Mouse (Mus musculus) erythroblast, adult 5-6 weeks (primary cell): Measurements from ENCODE around the gene Lyrm7. TPM values are rescaled to one million over a fixed set of nuclear protein-coding genes. Genes with fewer than 3 reads are reported as not detected.
A peak's percentile ranks its signal among the peaks of the same experiment; 100 is the strongest.
"Not testable (repeated sequence)": the region's sequence is repeated elsewhere in the genome, so short reads cannot be mapped to it uniquely, and the experiment has no call there.

Experiments used
- ATAC-seq: replicated peaks from 2 replicates; pipeline ENCODE4 v1.8.0; 2016; ENCODE audit warnings: moderate number of reproducible peaks, mild to moderate bottlenecking, moderate TSS enrichment, inconsistent platforms; ENCODE audit not compliant: poor library complexity, low FRiP score, severe bottlenecking
- total RNA-seq, 2 experiments: library from RNA; stranded (forward) in 1 of 2; stranded (reverse) in 1 of 2; fragments of 150-400 nt in 1 of 2; fragments of 200-764, 138-1000 nt in 1 of 2; gene quantifications; 2 replicates each; pipeline versions ENCODE4 v1.2.3 to v1.2.4; 2015 to 2017; ENCODE audit warnings: low replicate concordance in 2 of 2

Gene Lyrm7
- total RNA-seq, 2 experiments from 2014 or later = 1.3 to 1.9 TPM

- no peak for ATAC-seq
These were observed 1.2 kb downstream of the Lyrm7 start for GRCm38 (mm10) chr11:54859322-54860165.

DNA sequence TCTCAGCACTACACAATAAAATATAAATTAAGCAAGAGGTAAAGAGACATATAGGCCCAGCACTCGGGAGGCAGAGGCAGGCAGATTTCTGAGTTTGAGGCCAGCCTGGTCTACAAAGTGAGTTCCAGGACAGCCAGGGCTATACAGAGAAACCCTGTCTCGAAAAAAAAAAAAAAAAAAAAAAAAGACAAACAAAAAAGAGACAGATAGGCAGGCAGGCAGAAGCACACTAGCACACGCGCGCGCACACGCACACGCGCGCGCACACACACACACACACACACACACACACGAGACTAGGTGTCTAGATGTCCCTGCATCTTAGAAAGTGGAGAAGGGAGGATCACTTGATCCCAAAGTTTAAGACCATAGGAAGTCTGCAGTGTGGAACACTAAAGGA lies 1.8 kb downstream of the Lyrm7 start:
- not testable (repeated sequence) for ATAC-seq

- ATAC-seq = no peak
These were observed 9.1 kb downstream of the Lyrm7 start for GRCm38 (mm10) chr11:54851656-54852055.

DNA sequence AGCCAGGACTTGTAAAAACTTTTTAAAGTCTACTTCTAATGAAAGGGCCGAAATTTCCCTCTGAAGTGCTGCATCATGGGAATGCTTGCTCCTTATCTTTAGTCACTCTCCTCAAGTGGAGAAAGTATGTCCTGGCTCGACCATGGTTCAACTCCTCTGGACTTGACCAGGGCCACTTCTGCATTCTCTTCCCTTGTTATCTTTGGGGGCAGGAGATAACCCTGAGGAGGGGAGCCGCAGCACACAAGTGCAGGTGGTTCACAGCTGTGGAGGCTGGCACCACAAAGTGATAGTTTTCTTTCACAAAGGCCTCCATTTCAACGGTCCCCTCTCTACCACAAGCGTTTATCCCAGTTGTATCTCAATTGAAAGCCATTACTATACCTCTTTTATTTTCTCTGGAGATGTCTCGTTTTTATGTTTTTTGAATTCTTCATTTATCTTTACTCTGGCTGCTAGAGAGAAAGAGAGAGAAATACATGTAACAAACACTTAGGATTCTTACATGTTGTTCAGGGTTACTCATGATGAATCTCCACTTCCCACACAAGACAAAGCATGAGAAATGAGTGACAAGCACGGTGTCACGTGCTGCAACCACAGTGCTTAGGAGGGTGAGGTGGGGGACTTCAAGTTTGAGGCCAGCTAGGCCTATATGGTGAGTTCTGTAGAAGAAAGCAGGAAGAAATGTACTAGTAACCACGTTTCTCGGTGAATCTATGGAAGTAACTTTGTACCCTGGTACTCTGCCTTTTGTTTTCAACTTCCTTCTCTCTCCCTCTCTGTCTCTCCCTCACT lies 10.6 kb downstream of the Lyrm7 start:
- no peak for ATAC-seq

- ATAC-seq = no peak
These were observed 15.0 kb downstream of the Lyrm7 start for GRCm38 (mm10) chr11:54845470-54846442.

- ATAC-seq = no peak
These were observed 15.8 kb downstream of the Lyrm7 start for GRCm38 (mm10) chr11:54844959-54845358.

DNA sequence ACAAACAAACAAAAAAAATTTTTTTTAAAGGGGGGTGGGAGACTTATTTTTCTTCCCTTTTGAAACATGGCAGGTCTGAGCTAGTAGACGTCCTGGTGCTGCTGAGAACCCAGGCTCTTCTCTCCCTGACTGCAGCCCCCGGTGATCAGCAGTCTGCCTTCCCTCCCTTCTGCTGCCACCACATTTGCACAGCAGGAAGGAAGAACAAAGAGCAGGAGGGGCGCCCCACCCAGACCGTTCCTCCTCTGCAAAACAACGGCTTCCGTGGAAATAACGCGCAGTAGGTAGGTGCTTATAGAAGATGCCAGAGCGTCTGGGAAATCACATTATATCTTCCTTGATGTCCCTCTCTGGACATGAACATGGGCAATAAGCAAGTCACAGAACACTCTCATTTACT lies 16.3 kb downstream of the Lyrm7 start:
- no peak for ATAC-seq

GRCm38 (mm10) chr11:54840891-54841290 lies 19.8 kb downstream of the Lyrm7 start:
- ATAC-seq = no peak

DNA sequence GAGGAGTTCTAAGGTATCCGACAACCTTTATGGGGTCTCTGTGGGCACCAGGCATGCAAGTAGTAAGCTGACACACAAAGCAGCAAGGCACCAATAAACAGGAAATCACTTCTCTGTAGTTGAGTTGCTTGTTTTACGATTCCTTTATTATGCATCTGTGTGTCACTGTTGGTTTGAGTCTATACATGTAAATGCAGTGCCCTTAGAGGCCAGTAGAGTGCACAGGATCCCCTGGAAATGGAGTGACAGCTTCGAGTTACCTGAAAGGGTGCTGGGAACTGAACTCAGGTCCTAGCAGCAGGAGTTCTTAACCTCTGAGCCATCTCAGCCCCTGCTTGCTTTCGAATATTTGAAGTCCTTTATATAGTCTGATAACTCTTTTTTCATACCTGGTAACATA lies 21.0 kb downstream of the Lyrm7 start:
- ATAC-seq = no peak

DNA sequence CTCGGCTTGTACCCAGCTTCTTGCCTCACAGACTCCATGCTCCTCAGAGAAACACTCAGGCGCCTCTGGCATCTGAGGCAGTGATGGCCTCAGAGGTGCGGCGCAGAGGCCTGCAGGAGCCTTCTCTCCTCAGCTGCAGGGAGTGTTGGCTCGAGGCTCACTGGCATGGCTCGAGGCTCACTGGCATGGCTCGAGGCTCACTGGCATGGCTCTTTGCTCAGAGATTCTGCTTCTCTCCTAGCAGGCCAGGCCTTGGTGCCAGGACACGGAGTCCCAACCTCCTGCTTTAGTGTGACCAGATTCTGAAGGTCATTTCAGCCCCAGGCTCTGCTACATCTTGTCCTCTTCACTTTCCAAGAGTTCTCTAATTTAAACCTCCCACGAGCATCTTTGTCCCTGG lies 24.6 kb downstream of the Lyrm7 start:
- no peak for ATAC-seq

DNA sequence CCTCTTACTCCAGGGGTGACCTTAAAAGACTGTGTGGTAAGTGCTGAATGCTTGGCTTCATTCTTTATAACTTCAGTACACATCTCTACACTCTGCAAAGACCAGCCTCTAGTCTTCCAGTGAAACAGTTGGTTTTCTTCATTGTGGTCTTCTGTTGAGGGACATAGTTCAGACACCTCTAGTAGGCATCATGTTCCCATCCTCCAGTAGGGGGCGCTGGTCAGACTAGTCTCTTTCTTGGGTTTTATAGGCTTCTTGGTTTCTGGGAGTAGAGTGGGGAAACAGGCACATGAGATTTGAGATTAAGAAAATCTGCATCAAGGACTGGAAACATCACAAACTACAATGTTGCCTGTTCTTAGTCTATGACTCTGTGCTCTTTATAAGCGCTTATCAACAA lies 26.1 kb downstream of the Lyrm7 start:
- ATAC-seq = 0 out of 2 replicates have a peak, but pooled peaks have one; percentile 53

DNA sequence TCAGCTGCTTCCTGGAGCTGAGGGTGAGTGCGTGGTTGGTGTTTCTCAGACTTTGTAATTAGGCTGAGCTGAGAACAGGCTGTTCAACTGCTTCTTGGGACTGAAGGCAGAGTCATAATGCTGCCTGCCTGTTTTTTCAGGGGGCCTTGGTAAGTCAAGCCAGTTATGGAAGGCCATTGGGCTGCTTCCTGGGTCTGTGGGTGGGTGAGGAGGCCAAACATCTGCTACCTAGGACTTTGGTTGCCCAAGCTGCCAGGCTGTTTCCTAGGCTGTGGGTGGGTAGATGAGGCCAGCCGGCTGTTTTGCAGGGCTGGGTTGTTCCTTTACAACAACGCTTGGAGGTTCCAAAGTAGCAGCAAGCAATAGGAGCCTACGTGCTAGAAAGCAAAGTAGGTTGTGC lies 26.9 kb downstream of the Lyrm7 start:
- no peak for ATAC-seq

DNA sequence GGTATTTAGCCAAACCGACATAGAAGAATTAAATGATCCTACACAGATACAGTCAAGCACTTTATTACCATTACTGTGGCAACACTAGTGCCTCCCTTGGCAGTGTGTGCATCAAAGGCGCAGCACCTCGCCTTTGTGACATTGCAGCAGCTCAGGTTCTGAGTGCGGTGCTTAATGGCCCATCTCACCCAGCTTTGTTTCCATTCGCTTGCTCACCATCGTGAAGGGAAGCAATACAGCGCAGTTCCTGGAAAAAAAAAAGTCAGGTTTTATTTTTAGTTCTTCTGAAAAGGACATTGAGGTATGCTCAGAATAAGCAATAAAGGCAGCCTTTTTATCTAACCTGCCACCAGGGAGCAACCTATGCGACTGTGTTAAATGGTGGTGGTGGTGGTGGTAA lies 33.9 kb downstream of the Lyrm7 start:
- no peak for ATAC-seq

DNA sequence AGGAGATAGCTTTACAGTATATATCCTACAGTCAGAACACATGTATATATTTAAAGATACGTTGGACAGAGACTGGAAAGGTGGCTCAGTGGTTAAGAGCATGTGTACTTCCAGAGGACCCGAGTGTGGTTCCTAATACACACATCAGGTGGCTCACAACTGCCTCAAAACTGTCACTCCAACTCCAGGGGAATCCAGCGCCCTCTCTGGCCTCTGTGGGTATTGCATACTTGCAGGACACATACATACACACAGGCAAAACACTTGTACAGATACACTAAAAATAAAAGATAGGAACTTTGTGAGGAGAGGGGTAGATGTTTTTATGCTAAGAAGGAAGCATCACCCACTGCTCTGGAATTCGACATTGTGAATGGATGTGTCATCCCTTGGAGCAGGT lies 34.9 kb downstream of the Lyrm7 start:
- ATAC-seq = no peak

GRCm38 (mm10) chr11:54823467-54823866 lies 37.2 kb downstream of the Lyrm7 start:
- ATAC-seq = no peak

GRCm38 (mm10) chr11:54819489-54819888 lies 41.2 kb downstream of the Lyrm7 start:
- ATAC-seq = no peak

- ATAC-seq = no peak
These were observed 43.3 kb downstream of the Lyrm7 start for GRCm38 (mm10) chr11:54817449-54817848.

- no peak for ATAC-seq
These were observed 45.1 kb downstream of the Lyrm7 start for GRCm38 (mm10) chr11:54815659-54816058.

DNA sequence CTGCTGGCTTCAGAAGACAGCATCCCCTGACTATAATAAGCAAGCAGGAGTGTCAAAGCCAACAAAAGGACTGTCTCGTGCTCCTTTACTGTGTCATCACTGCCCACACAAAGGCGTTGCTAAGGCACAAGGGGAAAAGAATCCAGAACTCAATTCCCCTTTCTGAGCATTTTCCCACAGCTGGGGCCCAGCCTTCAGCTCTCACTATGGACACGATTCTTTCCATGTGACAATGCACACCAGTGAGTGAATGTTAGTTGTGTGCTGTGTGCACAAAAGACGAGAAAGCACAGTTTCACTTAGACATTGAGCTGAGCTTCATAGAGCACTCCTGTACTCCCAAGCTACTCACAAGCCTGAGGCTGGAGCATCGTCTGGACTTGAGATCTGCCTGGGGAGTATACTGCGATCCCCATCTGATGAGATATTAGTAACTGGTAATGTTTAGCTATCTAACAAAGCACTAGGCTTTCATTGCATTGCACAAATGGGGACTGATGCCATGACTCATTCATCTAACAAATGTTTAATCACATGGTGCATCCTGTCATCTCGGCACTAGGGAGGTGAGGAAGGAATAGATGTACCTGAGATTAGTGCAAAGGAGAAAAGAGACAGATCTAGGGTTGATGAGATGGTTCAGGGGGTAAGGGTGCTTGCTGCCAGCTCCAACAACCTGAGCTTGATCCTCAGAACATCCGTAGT lies 47.8 kb downstream of the Lyrm7 start:
- no peak for ATAC-seq
